Mouse (Mus musculus): Measurements from ENCODE around the gene Zdhhc3. TPM values are rescaled to one million over a fixed set of nuclear protein-coding genes. Genes with fewer than 3 reads are reported as not detected.

Gene Zdhhc3
- polyA plus RNA-seq, 1 experiment from 2014 or later = 63.6 TPM

GRCm38 (mm10) chr9:123150241-123151020, 37.4 kb upstream of the Zdhhc3 start, which contains the start of gene Clec3b:
Gene Clec3b, plus strand, starts transcription at chr9:123150946.
- H3K9me3 ChIP-seq (ENCODE audit: control insufficient read depth, low read length) = no peaks in the 10 kb centered on the region
- no peak within 1 kb of the TSS for H3K9ac ChIP-seq (replicated peaks; ENCODE audit: low read depth, low read length)
- no peak for ATAC-seq (ENCODE audit: low read depth)
- no peak within 1 kb of the TSS for H3K27ac ChIP-seq (ENCODE audit: low read depth, low read length)
- no peaks in the 10 kb centered on the region for H3K27me3 ChIP-seq (ENCODE audit: control insufficient read depth, insufficient read depth, low read length)
- no peak within 1 kb of the TSS for H3K4me3 ChIP-seq (ENCODE audit: low read depth, low read length)
- H3K4me2 ChIP-seq (ENCODE audit: low read depth, low read length) = no peak within 1 kb of the TSS
- 85% methylated on average over 5 of the region's 5 CpGs for WGBS
- H3K36me3 ChIP-seq (ENCODE audit: control insufficient read depth, insufficient read depth, low read length) = no peaks in the 10 kb centered on the region
- no peaks in the 10 kb centered on the region for H3K4me1 ChIP-seq (ENCODE audit: control insufficient read depth, insufficient read depth, low read length)

GRCm38 (mm10) chr9:123148430-123148829, 35.4 kb upstream of the Zdhhc3 start:
- no peaks in the 10 kb centered on the region for H3K4me1 ChIP-seq (ENCODE audit: control insufficient read depth, insufficient read depth, low read length)
- no peak overlapping the region for H3K27ac ChIP-seq (ENCODE audit: low read depth, low read length)
- no peak overlapping the region for H3K4me3 ChIP-seq (ENCODE audit: low read depth, low read length)
- ATAC-seq (ENCODE audit: low read depth) = no peak
- no peaks in the 10 kb centered on the region for H3K9me3 ChIP-seq (ENCODE audit: control insufficient read depth, low read length)
- no peaks in the 10 kb centered on the region for H3K36me3 ChIP-seq (ENCODE audit: control insufficient read depth, insufficient read depth, low read length)
- no peak overlapping the region for H3K9ac ChIP-seq (replicated peaks; ENCODE audit: low read depth, low read length)
- WGBS = 81% methylated on average over 5 of the region's 5 CpGs
- H3K27me3 ChIP-seq (ENCODE audit: control insufficient read depth, insufficient read depth, low read length) = no peaks in the 10 kb centered on the region
- no peak overlapping the region for H3K4me2 ChIP-seq (ENCODE audit: low read depth, low read length)

GRCm38 (mm10) chr9:123139887-123140614, 27.0 kb upstream of the Zdhhc3 start:
- Histone ChIP-seq H3K27ac (ENCODE audit: low read depth, low read length) (peak overlapping the region; percentile 44), H3K36me3 (ENCODE audit: control insufficient read depth, insufficient read depth, low read length) (peaks cover 14% of the 10 kb centered on the region), H3K9ac (replicated peaks; ENCODE audit: low read depth, low read length) (no peak overlapping the region), H3K4me2 (ENCODE audit: low read depth, low read length) (no peak overlapping the region), H3K27me3 (ENCODE audit: control insufficient read depth, insufficient read depth, low read length) (no peaks in the 10 kb centered on the region), H3K4me3 (ENCODE audit: low read depth, low read length) (no peak overlapping the region), H3K9me3 (ENCODE audit: control insufficient read depth, low read length) (no peaks in the 10 kb centered on the region), H3K4me1 (ENCODE audit: control insufficient read depth, insufficient read depth, low read length) (no peaks in the 10 kb centered on the region)
- no peak for ATAC-seq (ENCODE audit: low read depth)
- WGBS = 74% methylated on average over 4 of the region's 4 CpGs

GRCm38 (mm10) chr9:123138891-123139474, 26.0 kb upstream of the Zdhhc3 start:
- Histone ChIP-seq H3K4me2 (ENCODE audit: low read depth, low read length) (no peak overlapping the region), H3K4me1 (ENCODE audit: control insufficient read depth, insufficient read depth, low read length) (no peaks in the 10 kb centered on the region), H3K27me3 (ENCODE audit: control insufficient read depth, insufficient read depth, low read length) (no peaks in the 10 kb centered on the region), H3K9me3 (ENCODE audit: control insufficient read depth, low read length) (no peaks in the 10 kb centered on the region), H3K9ac (replicated peaks; ENCODE audit: low read depth, low read length) (no peak overlapping the region), H3K27ac (ENCODE audit: low read depth, low read length) (peak overlapping the region; percentile 57), H3K4me3 (ENCODE audit: low read depth, low read length) (no peak overlapping the region), H3K36me3 (ENCODE audit: control insufficient read depth, insufficient read depth, low read length) (peaks cover 23% of the 10 kb centered on the region)
- peak; percentile 68; the same call in 1 of the 2 replicates for ATAC-seq (ENCODE audit: low read depth)
- WGBS = 50% methylated on average over 5 of the region's 5 CpGs

- H3K4me1 ChIP-seq (ENCODE audit: control insufficient read depth, insufficient read depth, low read length) = no peaks in the 10 kb centered on the region
- no peak overlapping the region for H3K4me3 ChIP-seq (ENCODE audit: low read depth, low read length)
- WGBS = 72% methylated on average over 7 of the region's 7 CpGs
- H3K9ac ChIP-seq (replicated peaks; ENCODE audit: low read depth, low read length) = no peak overlapping the region
- peaks cover 38% of the 10 kb centered on the region for H3K36me3 ChIP-seq (ENCODE audit: control insufficient read depth, insufficient read depth, low read length)
- no peak overlapping the region for H3K4me2 ChIP-seq (ENCODE audit: low read depth, low read length)
- H3K9me3 ChIP-seq (ENCODE audit: control insufficient read depth, low read length) = no peaks in the 10 kb centered on the region
- ATAC-seq (ENCODE audit: low read depth) = peak; percentile 51; the same call in 1 of the 2 replicates
- H3K27ac ChIP-seq (ENCODE audit: low read depth, low read length) = no peak overlapping the region
- no peaks in the 10 kb centered on the region for H3K27me3 ChIP-seq (ENCODE audit: control insufficient read depth, insufficient read depth, low read length)
These were observed 24.1 kb upstream of the Zdhhc3 start for GRCm38 (mm10) chr9:123136953-123137682.

GRCm38 (mm10) chr9:123132994-123133393, 20.0 kb upstream of the Zdhhc3 start:
- 83% methylated on average over 3 of the region's 3 CpGs for WGBS
- Histone ChIP-seq H3K4me2 (ENCODE audit: low read depth, low read length) (no peak overlapping the region), H3K36me3 (ENCODE audit: control insufficient read depth, insufficient read depth, low read length) (peaks cover 68% of the 10 kb centered on the region), H3K27me3 (ENCODE audit: control insufficient read depth, insufficient read depth, low read length) (no peaks in the 10 kb centered on the region), H3K4me3 (ENCODE audit: low read depth, low read length) (no peak overlapping the region), H3K9ac (replicated peaks; ENCODE audit: low read depth, low read length) (no peak overlapping the region), H3K9me3 (ENCODE audit: control insufficient read depth, low read length) (no peaks in the 10 kb centered on the region), H3K27ac (ENCODE audit: low read depth, low read length) (no peak overlapping the region), H3K4me1 (ENCODE audit: control insufficient read depth, insufficient read depth, low read length) (no peaks in the 10 kb centered on the region)
- ATAC-seq (ENCODE audit: low read depth) = no peak

- H3K27ac ChIP-seq (ENCODE audit: low read depth, low read length) = no peak overlapping the region
- no peaks in the 10 kb centered on the region for H3K4me1 ChIP-seq (ENCODE audit: control insufficient read depth, insufficient read depth, low read length)
- ATAC-seq (ENCODE audit: low read depth) = no peak
- H3K4me3 ChIP-seq (ENCODE audit: low read depth, low read length) = no peak overlapping the region
- no peaks in the 10 kb centered on the region for H3K27me3 ChIP-seq (ENCODE audit: control insufficient read depth, insufficient read depth, low read length)
- H3K4me2 ChIP-seq (ENCODE audit: low read depth, low read length) = no peak overlapping the region
- H3K9me3 ChIP-seq (ENCODE audit: control insufficient read depth, low read length) = no peaks in the 10 kb centered on the region
- H3K36me3 ChIP-seq (ENCODE audit: control insufficient read depth, insufficient read depth, low read length) = peaks cover 52% of the 10 kb centered on the region
- 99% methylated on average over 6 of the region's 6 CpGs for WGBS
- no peak overlapping the region for H3K9ac ChIP-seq (replicated peaks; ENCODE audit: low read depth, low read length)
These were observed 14.7 kb upstream of the Zdhhc3 start for GRCm38 (mm10) chr9:123127663-123128062.

- ATAC-seq (ENCODE audit: low read depth) = no peak
- Histone ChIP-seq H3K4me1 (ENCODE audit: control insufficient read depth, insufficient read depth, low read length) (no peaks in the 10 kb centered on the region), H3K27ac (ENCODE audit: low read depth, low read length) (no peak overlapping the region), H3K4me3 (ENCODE audit: low read depth, low read length) (no peak overlapping the region), H3K27me3 (ENCODE audit: control insufficient read depth, insufficient read depth, low read length) (no peaks in the 10 kb centered on the region), H3K36me3 (ENCODE audit: control insufficient read depth, insufficient read depth, low read length) (peaks cover 48% of the 10 kb centered on the region), H3K9me3 (ENCODE audit: control insufficient read depth, low read length) (no peaks in the 10 kb centered on the region), H3K4me2 (ENCODE audit: low read depth, low read length) (no peak overlapping the region), H3K9ac (replicated peaks; ENCODE audit: low read depth, low read length) (no peak overlapping the region)
- 97% methylated on average over 2 of the region's 2 CpGs for WGBS
These were observed 11.5 kb upstream of the Zdhhc3 start for GRCm38 (mm10) chr9:123124413-123124981.

Measured in neural tube, embryonic 14.5 days (tissue).